Mouse (Mus musculus): ENCODE data around the gene Sdhb. TPM values are rescaled to one million over a fixed set of nuclear protein-coding genes. Genes with fewer than 3 reads are reported as not detected.

Gene Sdhb
- total RNA-seq, 2 experiments from 2014 or later = 613 to 621 TPM

DNA sequence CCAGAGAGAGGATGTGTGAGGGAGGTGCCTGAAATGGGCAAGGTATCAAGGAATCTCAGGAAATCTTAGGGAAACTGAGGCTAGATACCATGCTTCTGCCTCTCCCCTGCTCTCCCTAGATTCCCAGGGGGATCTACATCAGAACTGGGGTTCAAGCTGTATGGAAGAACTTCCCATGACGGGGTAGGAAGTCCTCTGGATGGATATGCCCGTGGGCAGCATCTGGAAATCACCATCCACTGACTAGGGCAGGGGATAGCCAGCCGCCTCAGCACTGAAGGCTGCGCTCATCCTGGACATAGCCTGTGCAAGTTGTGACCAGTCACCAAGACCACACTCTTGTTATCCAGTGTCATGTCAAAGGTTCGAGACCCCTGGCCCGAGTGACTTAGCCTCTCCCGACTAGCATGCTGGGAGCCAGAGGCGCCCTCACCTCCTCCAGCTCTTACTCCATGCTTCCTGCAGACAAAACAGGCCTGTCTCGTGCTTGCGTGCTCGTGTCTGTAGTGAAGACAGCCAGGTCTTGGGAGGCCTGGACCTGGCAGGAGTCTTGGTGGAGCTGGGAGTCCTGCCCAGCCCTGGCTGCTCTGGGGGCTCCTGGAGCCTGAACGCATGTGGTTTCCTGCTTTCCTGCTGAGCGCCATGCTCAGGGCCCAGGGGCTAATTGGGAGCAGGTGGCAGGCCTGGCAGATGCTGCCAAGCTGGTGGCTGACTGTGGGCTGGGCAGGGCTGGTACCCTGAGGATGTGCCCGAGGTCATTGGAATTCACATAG, 50.7 kb downstream of the Sdhb start:
- DNase-seq = peak; percentile 69

DNA sequence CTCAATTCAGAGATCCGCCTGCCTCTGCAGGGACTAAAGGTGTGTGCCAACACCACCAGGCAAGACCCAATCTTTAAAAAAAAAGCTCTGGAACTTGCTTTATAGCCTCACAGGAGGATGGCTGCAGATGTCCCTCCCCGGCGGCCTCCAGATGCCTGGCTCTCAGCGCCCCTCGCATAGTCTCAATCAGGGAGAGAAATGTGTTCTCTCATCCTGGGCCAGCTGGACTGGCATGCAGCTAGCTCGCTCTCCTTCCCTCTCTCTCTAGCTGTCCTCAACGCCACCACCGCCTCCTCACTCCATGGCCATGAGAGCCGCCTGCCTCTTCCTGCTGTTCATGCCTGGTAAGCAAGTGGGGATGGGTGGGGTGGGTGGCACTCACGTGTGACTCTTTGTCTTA, 51.6 kb downstream of the Sdhb start:
- DNase-seq = no peak

DNA sequence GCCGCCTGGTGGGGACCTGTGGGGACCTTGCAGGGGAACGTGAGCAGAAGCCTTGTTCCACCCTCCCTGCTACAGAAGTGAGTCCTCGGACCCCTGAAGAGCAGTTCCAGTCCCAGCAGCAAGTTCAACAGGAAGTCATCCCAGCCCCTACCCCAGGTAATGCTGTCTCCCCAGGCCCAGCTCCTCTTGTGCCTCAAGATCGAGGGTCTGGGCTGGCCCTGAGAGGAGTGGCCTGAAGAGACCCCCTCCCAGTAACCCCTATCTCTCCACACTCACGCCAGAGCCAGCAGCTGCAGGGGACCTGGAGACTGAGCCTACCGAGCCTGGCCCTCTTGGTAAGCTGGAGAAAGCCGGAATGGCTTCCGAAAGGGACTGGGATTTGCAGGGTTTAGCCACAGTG, 53.1 kb downstream of the Sdhb start:
- DNase-seq = no peak

DNA sequence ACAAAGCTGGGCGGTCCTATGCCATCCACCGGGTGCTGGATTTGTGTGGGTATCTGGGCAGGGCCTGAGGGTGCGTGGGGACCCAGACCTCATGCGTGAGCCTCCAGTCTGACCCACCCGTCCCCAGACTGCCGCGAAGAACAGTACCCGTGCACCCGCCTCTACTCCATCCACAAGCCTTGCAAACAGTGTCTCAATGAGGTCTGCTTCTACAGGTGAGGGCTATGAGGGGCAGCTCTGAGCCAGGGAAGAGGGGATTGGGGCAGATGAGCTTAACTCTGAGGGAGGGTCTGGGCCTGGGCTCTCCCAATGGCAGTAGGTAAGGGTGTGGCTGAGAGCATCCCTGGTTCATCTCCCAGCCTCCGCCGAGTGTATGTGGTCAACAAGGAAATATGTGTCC, 53.9 kb downstream of the Sdhb start:
- no peak for DNase-seq

DNA sequence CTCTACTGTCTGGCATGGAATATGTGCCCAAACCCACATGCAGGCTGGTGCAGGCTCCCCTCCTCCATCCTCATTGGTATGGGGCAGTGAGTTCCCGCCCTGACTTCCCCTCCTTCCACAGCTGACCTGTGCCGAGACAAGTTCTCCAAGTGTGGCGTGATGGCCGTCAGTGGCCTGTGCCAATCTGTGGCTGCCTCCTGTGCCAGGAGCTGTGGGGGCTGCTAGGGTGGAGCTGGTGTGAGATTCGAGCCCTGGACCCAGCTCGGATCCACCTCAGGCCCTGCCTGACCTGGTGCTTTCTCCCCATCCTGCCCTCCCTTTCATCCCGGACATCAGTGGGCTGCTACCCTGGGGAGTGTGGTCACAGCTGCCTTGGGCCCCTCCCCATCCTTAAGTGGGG, 54.4 kb downstream of the Sdhb start:
- no peak for DNase-seq

DNA sequence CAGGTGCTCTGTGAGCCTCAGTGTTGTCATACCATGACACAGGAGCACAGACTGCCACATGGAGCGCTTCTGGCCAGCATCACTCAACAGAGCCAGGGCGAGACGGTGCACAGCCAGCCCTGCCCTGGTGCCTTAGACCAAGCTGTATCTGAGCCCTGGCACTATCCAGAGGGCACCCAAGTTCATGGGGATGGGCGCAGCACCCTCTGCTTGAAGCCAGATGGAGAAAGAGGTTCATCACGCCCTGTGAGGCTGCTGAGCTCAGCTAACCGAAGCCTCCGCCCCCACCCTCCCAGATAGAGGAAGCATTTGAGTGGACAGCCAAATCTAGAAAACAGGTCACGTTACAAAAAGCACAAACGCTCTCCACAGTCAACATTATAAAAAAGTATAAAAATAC, 55.3 kb downstream of the Sdhb start:
- peak; percentile 69 for DNase-seq

DNA sequence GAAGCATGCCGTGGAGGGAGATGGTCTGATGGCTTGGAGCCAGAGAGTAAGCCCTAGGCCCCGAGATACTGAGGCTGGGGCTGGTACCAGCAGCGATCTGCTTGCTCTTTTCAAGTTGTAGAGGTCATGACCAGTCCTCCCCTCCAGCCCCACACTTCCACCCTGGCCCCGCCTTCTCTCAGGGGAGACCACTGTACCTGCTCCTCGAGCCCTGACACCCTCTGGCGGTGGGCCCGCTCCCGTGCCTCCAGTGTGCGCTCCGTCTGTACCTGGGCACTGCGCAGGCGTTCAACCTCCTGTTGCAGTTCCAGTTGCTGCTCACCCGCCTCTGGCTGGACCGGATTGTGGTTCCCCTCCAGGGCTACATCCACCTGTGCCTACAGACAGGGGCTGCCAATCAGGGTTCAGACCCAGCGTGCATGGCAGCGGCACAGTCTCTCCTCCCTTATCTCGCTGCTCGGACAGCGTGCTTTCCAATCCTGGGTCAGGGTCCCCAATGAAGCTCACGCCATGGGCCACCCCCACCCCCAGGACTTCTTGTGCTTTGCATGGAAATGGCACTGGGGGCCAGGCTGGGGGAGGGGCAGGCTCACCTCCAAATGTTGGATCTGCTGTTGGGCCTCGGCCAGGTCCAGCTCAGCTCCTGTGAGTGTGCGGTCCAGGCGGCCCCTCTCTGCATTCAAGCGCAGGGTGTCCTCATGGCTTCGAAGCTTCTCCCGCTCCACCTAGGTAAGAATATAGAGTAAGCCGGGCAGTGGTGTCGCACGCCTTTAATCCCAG, 56.8 kb downstream of the Sdhb start:
- DNase-seq = no peak

DNA sequence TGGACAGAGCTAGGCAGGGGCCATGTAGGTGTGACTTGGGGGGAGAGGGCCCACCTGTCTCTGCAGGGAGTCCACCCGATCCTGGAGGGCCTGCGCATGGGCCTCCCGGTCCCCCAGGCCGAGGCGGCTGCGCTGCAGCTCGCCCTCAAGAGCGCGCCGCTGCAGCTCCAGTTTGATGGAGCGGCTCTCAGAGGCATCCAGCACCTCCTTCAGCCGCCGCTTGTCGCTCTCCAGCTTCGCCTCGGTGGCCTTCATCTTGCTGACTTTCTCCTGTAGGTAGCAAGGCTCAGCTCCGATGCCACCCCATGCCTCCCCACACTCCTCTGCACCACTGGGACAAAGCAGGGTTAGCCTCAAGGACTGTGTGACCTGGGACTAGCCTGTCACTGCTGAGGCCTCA, 59.2 kb downstream of the Sdhb start:
- no peak for DNase-seq

DNA sequence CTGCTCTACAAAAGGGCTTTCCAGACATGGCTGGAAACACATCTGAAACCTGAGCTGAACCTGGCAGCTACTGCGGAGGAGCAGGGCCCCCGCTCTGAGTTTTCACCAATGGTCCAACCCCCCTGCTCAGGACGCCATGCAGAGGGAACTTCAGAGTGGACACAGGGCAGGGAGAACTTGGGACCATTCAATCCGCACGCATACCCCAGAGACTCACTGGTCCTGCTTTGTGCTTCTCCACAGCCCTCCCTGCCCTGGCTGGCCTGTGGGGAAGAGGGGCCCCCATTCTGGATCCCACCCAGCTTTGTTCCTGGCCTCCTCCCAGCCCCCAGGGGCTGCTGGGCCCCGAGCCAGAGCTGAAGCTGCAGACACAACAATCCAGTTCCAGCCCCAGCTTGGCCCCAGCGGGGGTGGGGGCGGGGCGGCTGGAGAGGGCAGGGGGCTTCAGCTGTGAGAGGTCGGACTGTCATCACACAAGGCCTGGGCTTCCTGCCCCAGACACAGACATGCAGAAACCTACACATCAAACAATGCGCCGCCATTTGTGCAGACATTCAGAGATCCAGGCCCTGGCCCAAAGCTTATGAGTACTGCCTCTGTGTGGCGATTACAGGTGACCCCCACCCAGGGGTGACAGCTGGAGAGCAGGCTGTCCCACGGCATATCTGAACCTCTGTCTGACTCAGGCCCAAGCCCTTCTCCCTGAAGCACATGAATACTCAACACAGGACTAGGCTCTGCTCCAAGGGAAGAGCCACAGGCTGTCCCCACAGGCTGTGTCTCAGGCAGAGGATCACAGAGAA, 60.0 kb downstream of the Sdhb start:
- DNase-seq = peak; percentile 65

DNA sequence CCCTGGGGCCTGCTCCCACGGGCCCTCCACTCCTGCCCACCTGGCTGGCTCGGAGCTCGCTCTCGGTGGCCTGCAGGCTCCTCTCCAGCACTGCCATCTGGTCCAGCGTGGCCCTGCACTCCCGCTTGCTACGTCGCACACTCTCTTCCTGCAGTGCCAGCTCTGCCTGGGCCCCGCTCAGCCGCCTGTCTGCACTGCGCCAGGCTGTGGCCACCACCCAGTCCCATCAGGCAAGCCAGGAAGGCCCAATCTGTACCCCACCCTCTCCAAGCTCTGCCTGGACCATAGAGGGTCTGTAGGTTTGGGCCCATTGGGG, 60.6 kb downstream of the Sdhb start:
- no peak for DNase-seq

DNA sequence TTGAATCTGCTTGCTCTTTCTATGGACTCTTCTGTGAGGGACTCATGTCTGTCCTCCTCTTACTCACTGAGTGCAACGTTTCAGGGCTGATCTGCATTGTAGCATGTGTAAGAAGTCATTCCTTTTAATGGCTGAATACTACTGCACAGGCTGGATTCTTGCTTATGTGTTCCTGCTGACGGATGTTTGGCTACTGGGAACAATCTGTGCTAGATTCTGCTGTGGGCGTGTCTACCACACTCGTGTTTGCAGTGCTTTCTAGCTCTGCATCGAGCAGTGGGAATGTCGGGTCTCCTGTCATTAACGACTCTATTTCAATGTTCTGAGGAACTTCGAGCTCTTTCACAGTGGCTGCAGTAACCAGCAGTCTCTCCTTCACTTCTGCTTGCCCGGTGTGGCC, 63.0 kb downstream of the Sdhb start:
- no peak for DNase-seq

DNA sequence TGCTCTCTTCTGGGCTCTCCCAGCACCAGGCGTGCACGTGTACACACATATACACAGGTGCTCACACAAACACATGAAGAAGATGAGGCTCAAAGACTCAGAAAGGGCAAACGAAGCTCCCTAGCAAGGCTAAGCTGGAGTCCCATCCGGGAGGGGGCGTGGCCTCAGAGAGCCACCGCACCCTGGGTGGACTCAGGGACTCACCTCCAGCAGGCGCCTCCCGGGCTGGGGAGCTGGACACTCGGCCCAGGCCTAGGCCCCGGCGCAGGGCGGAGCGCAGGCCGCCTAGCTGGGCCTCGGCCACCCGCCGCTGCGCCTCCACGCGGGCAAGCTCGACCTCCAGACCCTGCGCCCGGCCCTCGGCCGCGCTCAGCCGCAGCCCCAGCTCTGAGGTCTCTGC, 64.0 kb downstream of the Sdhb start:
- DNase-seq = no peak

Other genes with a start within 250 kb of the Sdhb start
- gene Padi6, start 218.6 kb upstream of the Sdhb start, total RNA-seq (2021) = not detected
- under 1 TPM; 0.10 to 0.11 TPM for gene Padi4, start 187.0 kb upstream of the Sdhb start, total RNA-seq (2021)
- gene Padi3, start 150.6 kb upstream of the Sdhb start, total RNA-seq (2021) = 1 to 10 TPM; 1.8 to 3.1 TPM
- gene Padi1, start 115.4 kb upstream of the Sdhb start, total RNA-seq (2021) = under 1 TPM; 0.08 to 0.11 TPM
- gene Padi2, start 54.9 kb upstream of the Sdhb start, total RNA-seq (2021) = 100 to 1,000 TPM; 148 to 165 TPM
- gene Atp13a2, start 25.7 kb downstream of the Sdhb start, total RNA-seq (2021) = 10 to 100 TPM; 16.4 to 18.2 TPM
- gene Mfap2, start 49.2 kb downstream of the Sdhb start, total RNA-seq (2021) = 10 to 100 TPM; 11.9 to 13.3 TPM
- gene Crocc, start 99.3 kb downstream of the Sdhb start, total RNA-seq (2021) = 1 to 10 TPM; 1.8 to 2.4 TPM
- 10 to 100 TPM; 12.6 to 14.5 TPM for gene Necap2, start 117.2 kb downstream of the Sdhb start, total RNA-seq (2021)
- gene Spata21, start 127.1 kb downstream of the Sdhb start, total RNA-seq (2021) = not detected
- 100 to 1,000 TPM; 131 to 162 TPM for gene Szrd1, start 178.6 kb downstream of the Sdhb start, total RNA-seq (2021)
- gene Fbxo42, start 186.7 kb downstream of the Sdhb start, total RNA-seq (2021) = 1 to 10 TPM; 7.3 to 9.6 TPM